In genomic region chr17:23351644-23352043, GRCm38 (mm10) we compare ENCODE assay signal across 39 mouse cellular contexts. TPM values are rescaled to one million over a fixed set of nuclear protein-coding genes. Genes with fewer than 3 reads are reported as not detected.
"Had no signal": no experiment of that assay in that cellular context is flagged by ENCODE, and none has a peak within 500 bp of the region (broad histone marks: within the 10 kb centered on the region; RNA-seq: fewer than 3 reads in every experiment).

No protein-coding gene starts in this region.

- H3K4me1 ChIP-seq: embryonic facial prominence, embryonic 10.5 days; embryonic facial prominence, embryonic 12.5 days; embryonic facial prominence, embryonic 13.5 days; embryonic facial prominence, embryonic 15.5 days; forebrain, embryonic 10.5 days; forebrain, embryonic 12.5 days; forebrain, embryonic 13.5 days; forebrain, embryonic 15.5 days had no signal

- H3K27me3 ChIP-seq: embryonic facial prominence, embryonic 12.5 days; embryonic facial prominence, embryonic 13.5 days; embryonic facial prominence, embryonic 15.5 days; forebrain, embryonic 12.5 days; forebrain, embryonic 13.5 days; forebrain, embryonic 15.5 days had no signal

- H3K27ac ChIP-seq: embryonic facial prominence, embryonic 10.5 days; embryonic facial prominence, embryonic 12.5 days; embryonic facial prominence, embryonic 13.5 days; embryonic facial prominence, embryonic 15.5 days; forebrain, embryonic 10.5 days; forebrain, embryonic 12.5 days; forebrain, embryonic 13.5 days; forebrain, embryonic 15.5 days; gastrocnemius, adult 2 months; heart, adult 2 months had no signal

- ATAC-seq: forebrain, embryonic 13.5 days; forebrain, embryonic 14.5 days; forebrain, embryonic 15.5 days; forebrain, embryonic 16.5 days; forebrain, postnatal 0 days had no signal

- H3K4me2 ChIP-seq: embryonic facial prominence, embryonic 12.5 days; embryonic facial prominence, embryonic 13.5 days; embryonic facial prominence, embryonic 15.5 days; forebrain, embryonic 12.5 days; forebrain, embryonic 13.5 days; forebrain, embryonic 15.5 days had no signal

- DNase-seq: cerebellum, adult 9-10 months; cerebellum, adult 9-11 months; cerebellum, postnatal 10 days; cerebellum, postnatal 14 days; cerebellum, postnatal 25 days; cerebellum, postnatal 36 days; embryo, embryonic 11 days; forebrain, postnatal 0 days; gastrocnemius, adult 2 months; gastrocnemius, postnatal 10 days; gastrocnemius, postnatal 14 days; gastrocnemius, postnatal 25 days; gastrocnemius, postnatal 36 days; heart, adult 11 months; heart, adult 18-20 months; heart, adult 2 months had no signal

- H3K36me3 ChIP-seq: embryonic facial prominence, embryonic 10.5 days; embryonic facial prominence, embryonic 12.5 days; embryonic facial prominence, embryonic 13.5 days; embryonic facial prominence, embryonic 15.5 days; forebrain, embryonic 10.5 days; forebrain, embryonic 12.5 days; forebrain, embryonic 15.5 days had no signal

- H3K9me3 ChIP-seq: embryonic facial prominence, embryonic 12.5 days; embryonic facial prominence, embryonic 15.5 days; forebrain, embryonic 12.5 days; forebrain, embryonic 15.5 days had no signal

- H3K4me3 ChIP-seq: embryonic facial prominence, embryonic 10.5 days; embryonic facial prominence, embryonic 12.5 days; embryonic facial prominence, embryonic 13.5 days; embryonic facial prominence, embryonic 15.5 days; erythroblast, embryonic 14.5 days; forebrain, embryonic 10.5 days; forebrain, embryonic 12.5 days; forebrain, embryonic 13.5 days; forebrain, embryonic 15.5 days; gastrocnemius, adult 2 months; heart, adult 2 months had no signal

- H3K9ac ChIP-seq: embryonic facial prominence, embryonic 12.5 days; embryonic facial prominence, embryonic 13.5 days; embryonic facial prominence, embryonic 15.5 days; forebrain, embryonic 12.5 days; forebrain, embryonic 13.5 days; forebrain, embryonic 15.5 days; forebrain, postnatal 0 days had no signal

RNA-seq across cellular contexts. Expression of gene Vmn2r115, which starts 8.1 kb away (rescaled TPM):
- total RNA-seq: common myeloid progenitor, adult 5-6 weeks; forebrain, postnatal 0 days; gastrocnemius, adult 18-20 months; gastrocnemius, adult 2 months; gastrocnemius, adult 8-10 months; gastrocnemius, postnatal 10 days; gastrocnemius, postnatal 14 days; gastrocnemius, postnatal 25 days; gastrocnemius, postnatal 36 days; gastrocnemius, postnatal 4 days; granulocyte monocyte progenitor cell, adult 5-6 weeks; heart, adult 18-20 months; heart, adult 2 months; heart, adult 8-10 months had no signal
- polyA plus RNA-seq: embryonic facial prominence, embryonic 10.5 days; embryonic facial prominence, embryonic 11.5 days; embryonic facial prominence, embryonic 12.5 days; embryonic facial prominence, embryonic 13.5 days; embryonic facial prominence, embryonic 14.5 days; embryonic facial prominence, embryonic 15.5 days; erythroblast, embryonic 14.5 days; forebrain, embryonic 10.5 days; forebrain, embryonic 11.5 days; forebrain, embryonic 12.5 days; forebrain, embryonic 13.5 days; forebrain, embryonic 14.5 days; forebrain, embryonic 15.5 days; forebrain, embryonic 16.5 days; forebrain, postnatal 0 days; frontal cortex, adult 2 months; gonadal fat pad, adult 2 months; heart, adult 2 months had no signal

RNA-seq across cellular contexts. Expression of gene Vmn2r116, which starts 32.8 kb away (rescaled TPM):
- total RNA-seq: common myeloid progenitor, adult 5-6 weeks; forebrain, postnatal 0 days; gastrocnemius, adult 18-20 months; gastrocnemius, adult 2 months; gastrocnemius, adult 8-10 months; gastrocnemius, postnatal 10 days; gastrocnemius, postnatal 14 days; gastrocnemius, postnatal 25 days; gastrocnemius, postnatal 36 days; gastrocnemius, postnatal 4 days; granulocyte monocyte progenitor cell, adult 5-6 weeks; heart, adult 18-20 months; heart, adult 2 months; heart, adult 8-10 months had no signal
- polyA plus RNA-seq: cortical plate, adult 2 months; embryonic facial prominence, embryonic 10.5 days; embryonic facial prominence, embryonic 11.5 days; embryonic facial prominence, embryonic 12.5 days; embryonic facial prominence, embryonic 13.5 days; embryonic facial prominence, embryonic 14.5 days; embryonic facial prominence, embryonic 15.5 days; erythroblast, embryonic 14.5 days; forebrain, embryonic 10.5 days; forebrain, embryonic 11.5 days; forebrain, embryonic 12.5 days; forebrain, embryonic 13.5 days; forebrain, embryonic 14.5 days; forebrain, embryonic 15.5 days; forebrain, embryonic 16.5 days; forebrain, postnatal 0 days; frontal cortex, adult 2 months; gonadal fat pad, adult 2 months; heart, adult 2 months had no signal

RNA-seq across cellular contexts. Expression of gene Vmn2r114, which starts 39.3 kb away (rescaled TPM):
- total RNA-seq: common myeloid progenitor, adult 5-6 weeks; forebrain, postnatal 0 days; gastrocnemius, adult 18-20 months; gastrocnemius, adult 2 months; gastrocnemius, adult 8-10 months; gastrocnemius, postnatal 10 days; gastrocnemius, postnatal 14 days; gastrocnemius, postnatal 25 days; gastrocnemius, postnatal 36 days; gastrocnemius, postnatal 4 days; granulocyte monocyte progenitor cell, adult 5-6 weeks; heart, adult 18-20 months; heart, adult 2 months; heart, adult 8-10 months had no signal
- polyA plus RNA-seq: cortical plate, adult 2 months; embryonic facial prominence, embryonic 10.5 days; embryonic facial prominence, embryonic 11.5 days; embryonic facial prominence, embryonic 12.5 days; embryonic facial prominence, embryonic 13.5 days; embryonic facial prominence, embryonic 14.5 days; embryonic facial prominence, embryonic 15.5 days; erythroblast, embryonic 14.5 days; forebrain, embryonic 10.5 days; forebrain, embryonic 11.5 days; forebrain, embryonic 12.5 days; forebrain, embryonic 13.5 days; forebrain, embryonic 14.5 days; forebrain, embryonic 15.5 days; forebrain, embryonic 16.5 days; forebrain, postnatal 0 days; frontal cortex, adult 2 months; gonadal fat pad, adult 2 months; heart, adult 2 months had no signal
